Mouse (Mus musculus): ENCODE data around the gene Rngtt. TPM values are rescaled to one million over a fixed set of nuclear protein-coding genes. Genes with fewer than 3 reads are reported as not detected.

Gene Rngtt
- polyA plus RNA-seq, 1 experiment = 51.9 TPM

GRCm38 (mm10) chr4:33520938-33521337 is 210.8 kb downstream of the Rngtt start:
- Histone ChIP-seq H3K4me1 (ENCODE audit: control insufficient read depth, insufficient read depth, low read length) (peaks cover 1% of the 10 kb centered on the region), H3K36me3 (ENCODE audit: control insufficient read depth, insufficient read depth, low read length, poor library complexity, severe bottlenecking) (no peaks in the 10 kb centered on the region), H3K4me3 (ENCODE audit: low read depth, low read length) (no peak overlapping the region), H3K9ac (ENCODE audit: low read depth, poor library complexity, severe bottlenecking) (no peak overlapping the region), H3K27me3 (ENCODE audit: control insufficient read depth, insufficient read depth, low read length, poor library complexity, severe bottlenecking) (no peaks in the 10 kb centered on the region), H3K9me3 (replicated peaks; ENCODE audit: control insufficient read depth, insufficient read depth, low read length, poor library complexity, severe bottlenecking) (no peaks in the 10 kb centered on the region), H3K27ac (ENCODE audit: insufficient read depth, low read length) (no peak overlapping the region)
- no peak for TF ChIP-seq CTCF (IDR thresholded peaks at IDR 0.05; ENCODE audit: low read depth, low read length)
- no peak for TF ChIP-seq EP300 (IDR thresholded peaks at IDR 0.05; ENCODE audit: insufficient read depth, low read depth, low read length)
- TF ChIP-seq POLR2A (IDR thresholded peaks at IDR 0.05; ENCODE audit: insufficient read depth, low read length) = no peak

- no peak overlapping the region for H3K27ac ChIP-seq (ENCODE audit: insufficient read depth, low read length)
- H3K27me3 ChIP-seq (ENCODE audit: control insufficient read depth, insufficient read depth, low read length, poor library complexity, severe bottlenecking) = no peaks in the 10 kb centered on the region
- H3K9me3 ChIP-seq (replicated peaks; ENCODE audit: control insufficient read depth, insufficient read depth, low read length, poor library complexity, severe bottlenecking) = no peaks in the 10 kb centered on the region
- TF ChIP-seq EP300 (IDR thresholded peaks at IDR 0.05; ENCODE audit: insufficient read depth, low read depth, low read length) = no peak
- TF ChIP-seq CTCF (IDR thresholded peaks at IDR 0.05; ENCODE audit: low read depth, low read length) = no peak
- no peak for TF ChIP-seq POLR2A (IDR thresholded peaks at IDR 0.05; ENCODE audit: insufficient read depth, low read length)
- H3K36me3 ChIP-seq (ENCODE audit: control insufficient read depth, insufficient read depth, low read length, poor library complexity, severe bottlenecking) = no peaks in the 10 kb centered on the region
- H3K9ac ChIP-seq (ENCODE audit: low read depth, poor library complexity, severe bottlenecking) = no peak overlapping the region
- H3K4me3 ChIP-seq (ENCODE audit: low read depth, low read length) = no peak overlapping the region
- H3K4me1 ChIP-seq (ENCODE audit: control insufficient read depth, insufficient read depth, low read length) = peaks cover 1% of the 10 kb centered on the region
These were observed 213.7 kb downstream of the Rngtt start for GRCm38 (mm10) chr4:33523774-33524173.

GRCm38 (mm10) chr4:33524481-33525141 is 214.5 kb downstream of the Rngtt start:
- no peaks in the 10 kb centered on the region for H3K27me3 ChIP-seq (ENCODE audit: control insufficient read depth, insufficient read depth, low read length, poor library complexity, severe bottlenecking)
- H3K36me3 ChIP-seq (ENCODE audit: control insufficient read depth, insufficient read depth, low read length, poor library complexity, severe bottlenecking) = no peaks in the 10 kb centered on the region
- H3K9me3 ChIP-seq (replicated peaks; ENCODE audit: control insufficient read depth, insufficient read depth, low read length, poor library complexity, severe bottlenecking) = no peaks in the 10 kb centered on the region
- H3K27ac ChIP-seq (ENCODE audit: insufficient read depth, low read length) = no peak overlapping the region
- peaks cover 1% of the 10 kb centered on the region for H3K4me1 ChIP-seq (ENCODE audit: control insufficient read depth, insufficient read depth, low read length)
- no peak overlapping the region for H3K9ac ChIP-seq (ENCODE audit: low read depth, poor library complexity, severe bottlenecking)
- TF ChIP-seq CTCF (IDR thresholded peaks at IDR 0.05; ENCODE audit: low read depth, low read length) = no peak
- TF ChIP-seq POLR2A (IDR thresholded peaks at IDR 0.05; ENCODE audit: insufficient read depth, low read length) = no peak
- no peak for TF ChIP-seq EP300 (IDR thresholded peaks at IDR 0.05; ENCODE audit: insufficient read depth, low read depth, low read length)
- no peak overlapping the region for H3K4me3 ChIP-seq (ENCODE audit: low read depth, low read length)

GRCm38 (mm10) chr4:33525272-33525671 is 215.2 kb downstream of the Rngtt start:
- Histone ChIP-seq H3K4me1 (ENCODE audit: control insufficient read depth, insufficient read depth, low read length) (peaks cover 1% of the 10 kb centered on the region), H3K9me3 (replicated peaks; ENCODE audit: control insufficient read depth, insufficient read depth, low read length, poor library complexity, severe bottlenecking) (no peaks in the 10 kb centered on the region), H3K36me3 (ENCODE audit: control insufficient read depth, insufficient read depth, low read length, poor library complexity, severe bottlenecking) (no peaks in the 10 kb centered on the region), H3K27me3 (ENCODE audit: control insufficient read depth, insufficient read depth, low read length, poor library complexity, severe bottlenecking) (no peaks in the 10 kb centered on the region), H3K4me3 (ENCODE audit: low read depth, low read length) (no peak overlapping the region), H3K9ac (ENCODE audit: low read depth, poor library complexity, severe bottlenecking) (no peak overlapping the region), H3K27ac (ENCODE audit: insufficient read depth, low read length) (no peak overlapping the region)
- TF ChIP-seq POLR2A (IDR thresholded peaks at IDR 0.05; ENCODE audit: insufficient read depth, low read length) (no peak), CTCF (IDR thresholded peaks at IDR 0.05; ENCODE audit: low read depth, low read length) (no peak), EP300 (IDR thresholded peaks at IDR 0.05; ENCODE audit: insufficient read depth, low read depth, low read length) (no peak)

GRCm38 (mm10) chr4:33526092-33526491 is 216.0 kb downstream of the Rngtt start:
- Histone ChIP-seq H3K9me3 (replicated peaks; ENCODE audit: control insufficient read depth, insufficient read depth, low read length, poor library complexity, severe bottlenecking) (no peaks in the 10 kb centered on the region), H3K36me3 (ENCODE audit: control insufficient read depth, insufficient read depth, low read length, poor library complexity, severe bottlenecking) (no peaks in the 10 kb centered on the region), H3K9ac (ENCODE audit: low read depth, poor library complexity, severe bottlenecking) (no peak overlapping the region), H3K4me1 (ENCODE audit: control insufficient read depth, insufficient read depth, low read length) (peaks cover 1% of the 10 kb centered on the region), H3K27ac (ENCODE audit: insufficient read depth, low read length) (no peak overlapping the region), H3K27me3 (ENCODE audit: control insufficient read depth, insufficient read depth, low read length, poor library complexity, severe bottlenecking) (no peaks in the 10 kb centered on the region), H3K4me3 (ENCODE audit: low read depth, low read length) (no peak overlapping the region)
- TF ChIP-seq POLR2A (IDR thresholded peaks at IDR 0.05; ENCODE audit: insufficient read depth, low read length) = no peak
- 0 out of 2 replicates have a peak, but pooled peaks have one; percentile 28 for TF ChIP-seq EP300 (IDR thresholded peaks at IDR 0.05; ENCODE audit: insufficient read depth, low read depth, low read length)
- TF ChIP-seq CTCF (IDR thresholded peaks at IDR 0.05; ENCODE audit: low read depth, low read length) = peak; percentile 36

- Histone ChIP-seq H3K27me3 (ENCODE audit: control insufficient read depth, insufficient read depth, low read length, poor library complexity, severe bottlenecking) (no peaks in the 10 kb centered on the region), H3K36me3 (ENCODE audit: control insufficient read depth, insufficient read depth, low read length, poor library complexity, severe bottlenecking) (no peaks in the 10 kb centered on the region), H3K9me3 (replicated peaks; ENCODE audit: control insufficient read depth, insufficient read depth, low read length, poor library complexity, severe bottlenecking) (no peaks in the 10 kb centered on the region), H3K9ac (ENCODE audit: low read depth, poor library complexity, severe bottlenecking) (no peak overlapping the region), H3K4me1 (ENCODE audit: control insufficient read depth, insufficient read depth, low read length) (peaks cover 1% of the 10 kb centered on the region), H3K27ac (ENCODE audit: insufficient read depth, low read length) (no peak overlapping the region), H3K4me3 (ENCODE audit: low read depth, low read length) (no peak overlapping the region)
- TF ChIP-seq CTCF (IDR thresholded peaks at IDR 0.05; ENCODE audit: low read depth, low read length) (no peak), POLR2A (IDR thresholded peaks at IDR 0.05; ENCODE audit: insufficient read depth, low read length) (no peak), EP300 (IDR thresholded peaks at IDR 0.05; ENCODE audit: insufficient read depth, low read depth, low read length) (no peak)
These were observed 216.6 kb downstream of the Rngtt start for GRCm38 (mm10) chr4:33526675-33527074.

All from ES-Bruce4 (cell line).